In the genomic region with DNA sequence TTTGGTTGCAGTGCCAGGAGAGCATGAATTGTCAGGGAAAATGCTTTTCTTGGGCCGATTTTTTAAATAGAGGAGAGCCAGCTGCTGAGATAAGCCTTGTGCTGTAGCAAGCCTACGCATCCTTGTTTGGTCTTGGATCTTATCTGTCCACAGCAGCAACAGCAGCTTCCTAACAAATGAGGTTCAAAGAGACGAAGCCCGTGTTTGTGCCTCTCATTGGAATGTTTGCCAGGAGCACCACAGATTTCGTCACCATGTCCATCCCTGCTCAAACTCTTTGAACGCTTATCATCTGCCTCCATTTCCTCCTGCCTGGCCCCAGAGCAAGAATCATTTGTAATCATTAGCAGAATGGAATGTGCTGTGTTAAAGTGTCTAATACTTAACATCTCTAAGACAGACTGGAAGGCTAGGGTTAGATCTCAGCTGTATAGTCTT, we compare ENCODE assay signal across 10 mouse cellular contexts. TPM values are rescaled to one million over a fixed set of nuclear protein-coding genes. Genes with fewer than 3 reads are reported as not detected.
DNase-seq lines count a peak whose midpoint lies in the region; ATAC-seq lines count a peak whose summit lies in the region.
"Had no signal": no experiment of that assay in that cellular context is flagged by ENCODE, and none has a peak within 500 bp of the region (broad histone marks: within the 10 kb centered on the region; RNA-seq: fewer than 3 reads in every experiment).

No protein-coding gene starts in this region.

- 69% methylated on average over 6 of the region's 6 CpGs for WGBS in forebrain, embryonic 10.5 days
- 81% methylated on average over 6 of the region's 6 CpGs for WGBS in forebrain, embryonic 16.5 days
- 2% methylated on average over 6 of the region's 6 CpGs for WGBS in heart, embryonic 12.5 days
- 21% methylated on average over 6 of the region's 6 CpGs for whole genome bisulfite sequencing in kidney, embryonic 15.5 days
- WGBS in lung, embryonic 16.5 days = 2% methylated on average over 6 of the region's 6 CpGs
- 83% methylated on average over 6 of the region's 6 CpGs for WGBS in forebrain, embryonic 13.5 days

- no peaks in the 10 kb centered on the region for H3K9me3 ChIP-seq in forebrain, embryonic 10.5 days
- H3K9me3 ChIP-seq in forebrain, embryonic 16.5 days (ENCODE audit: control insufficient read depth, low read length) = no peaks in the 10 kb centered on the region; the same call in 1 of the 2 replicates
- H3K9me3 ChIP-seq in heart, embryonic 12.5 days (replicated peaks) = no peaks in the 10 kb centered on the region
- no peaks in the 10 kb centered on the region for H3K9me3 ChIP-seq in kidney, embryonic 15.5 days (replicated peaks)
- H3K9me3 ChIP-seq in lung, embryonic 16.5 days (ENCODE audit: control insufficient read depth, low read length) = no peaks in the 10 kb centered on the region
- no peaks in the 10 kb centered on the region for H3K9me3 ChIP-seq in forebrain, embryonic 13.5 days (replicated peaks)
- H3K9me3 ChIP-seq: embryonic facial prominence, embryonic 13.5 days had no signal

- H3K36me3 ChIP-seq in forebrain, embryonic 10.5 days (replicated peaks) = no peaks in the 10 kb centered on the region
- no peaks in the 10 kb centered on the region for H3K36me3 ChIP-seq in forebrain, embryonic 16.5 days (ENCODE audit: control insufficient read depth, insufficient read depth)
- no peaks in the 10 kb centered on the region for H3K36me3 ChIP-seq in heart, embryonic 12.5 days
- no peaks in the 10 kb centered on the region for H3K36me3 ChIP-seq in kidney, embryonic 15.5 days
- no peaks in the 10 kb centered on the region for H3K36me3 ChIP-seq in lung, embryonic 16.5 days (ENCODE audit: control insufficient read depth, insufficient read depth, low read length)
- H3K36me3 ChIP-seq in forebrain, embryonic 13.5 days (ENCODE audit: poor library complexity, severe bottlenecking) = no peaks in the 10 kb centered on the region
- H3K36me3 ChIP-seq: embryonic facial prominence, embryonic 13.5 days had no signal

- ATAC-seq in forebrain, embryonic 16.5 days = no peak
- ATAC-seq in heart, embryonic 12.5 days (ENCODE audit: insufficient number of reproducible peaks, low FRiP score) = peak; percentile 79
- ATAC-seq in kidney, embryonic 15.5 days (replicated peaks; ENCODE audit: low FRiP score) = peak; percentile 92
- peak; percentile 93 for ATAC-seq in lung, embryonic 16.5 days (ENCODE audit: low read depth)
- no peak for ATAC-seq in forebrain, embryonic 13.5 days
- ATAC-seq: hindbrain, postnatal 0 days had no signal

- no peak for DNase-seq in forebrain, embryonic 10.5 days (ENCODE audit: extremely low spot score, low spot score)
- DNase-seq in thymus, postnatal 25 days = no peak
- no peak for DNase-seq in cerebellum, adult 11 months

- no peak overlapping the region for H3K4me3 ChIP-seq in forebrain, embryonic 10.5 days
- no peak overlapping the region for H3K4me3 ChIP-seq in forebrain, embryonic 16.5 days (replicated peaks; ENCODE audit: low read length)
- H3K4me3 ChIP-seq in heart, embryonic 12.5 days = no peak overlapping the region
- H3K4me3 ChIP-seq in kidney, embryonic 15.5 days (replicated peaks) = no peak overlapping the region
- no peak overlapping the region for H3K4me3 ChIP-seq in lung, embryonic 16.5 days (ENCODE audit: low read length)
- H3K4me3 ChIP-seq in forebrain, embryonic 13.5 days = no peak overlapping the region
- H3K4me3 ChIP-seq: embryonic facial prominence, embryonic 13.5 days had no signal

- 0 out of 2 replicates have a peak overlapping the region, but pooled peaks have one; percentile 26 for H3K27ac ChIP-seq in forebrain, embryonic 10.5 days
- H3K27ac ChIP-seq in forebrain, embryonic 16.5 days (ENCODE audit: low read length) = no peak overlapping the region
- no peak overlapping the region for H3K27ac ChIP-seq in heart, embryonic 12.5 days (ENCODE audit: poor library complexity, severe bottlenecking)
- H3K27ac ChIP-seq in kidney, embryonic 15.5 days = peak overlapping the region; percentile 85
- peak overlapping the region; percentile 68 for H3K27ac ChIP-seq in lung, embryonic 16.5 days (ENCODE audit: low read length)
- H3K27ac ChIP-seq in forebrain, embryonic 13.5 days = no peak overlapping the region
- H3K27ac ChIP-seq: embryonic facial prominence, embryonic 13.5 days; hindbrain, postnatal 0 days had no signal

- no peaks in the 10 kb centered on the region for H3K27me3 ChIP-seq in forebrain, embryonic 10.5 days (ENCODE audit: poor library complexity, severe bottlenecking)
- peaks cover 2% of the 10 kb centered on the region; the same call in 1 of the 2 replicates for H3K27me3 ChIP-seq in forebrain, embryonic 16.5 days (replicated peaks; ENCODE audit: control insufficient read depth, insufficient read depth, low read length)
- H3K27me3 ChIP-seq in heart, embryonic 12.5 days (replicated peaks) = no peaks in the 10 kb centered on the region
- H3K27me3 ChIP-seq in kidney, embryonic 15.5 days = no peaks in the 10 kb centered on the region
- H3K27me3 ChIP-seq in lung, embryonic 16.5 days (ENCODE audit: control insufficient read depth, insufficient read depth, low read depth, low read length) = no peaks in the 10 kb centered on the region
- no peaks in the 10 kb centered on the region for H3K27me3 ChIP-seq in forebrain, embryonic 13.5 days
- H3K27me3 ChIP-seq: embryonic facial prominence, embryonic 13.5 days had no signal

- no peak overlapping the region for H3K9ac ChIP-seq in forebrain, embryonic 16.5 days (replicated peaks; ENCODE audit: low read depth, low read length)
- H3K9ac ChIP-seq in heart, embryonic 12.5 days = no peak overlapping the region
- no peak overlapping the region for H3K9ac ChIP-seq in kidney, embryonic 15.5 days
- H3K9ac ChIP-seq in lung, embryonic 16.5 days (ENCODE audit: low read length) = no peak overlapping the region
- no peak overlapping the region for H3K9ac ChIP-seq in forebrain, embryonic 13.5 days
- H3K9ac ChIP-seq: embryonic facial prominence, embryonic 13.5 days had no signal

- no peak overlapping the region for H3K4me2 ChIP-seq in forebrain, embryonic 16.5 days (ENCODE audit: low read length)
- H3K4me2 ChIP-seq in heart, embryonic 12.5 days = peak overlapping the region; percentile 30
- H3K4me2 ChIP-seq in kidney, embryonic 15.5 days = no peak overlapping the region
- H3K4me2 ChIP-seq in lung, embryonic 16.5 days (ENCODE audit: low read depth, low read length) = no peak overlapping the region; the same call in 1 of the 2 replicates
- H3K4me2 ChIP-seq in forebrain, embryonic 13.5 days = no peak overlapping the region
- H3K4me2 ChIP-seq: embryonic facial prominence, embryonic 13.5 days had no signal

- H3K4me1 ChIP-seq in forebrain, embryonic 10.5 days = peaks cover 16% of the 10 kb centered on the region
- H3K4me1 ChIP-seq in forebrain, embryonic 16.5 days (replicated peaks; ENCODE audit: control insufficient read depth, insufficient read depth, low read length) = no peaks in the 10 kb centered on the region
- H3K4me1 ChIP-seq in heart, embryonic 12.5 days (replicated peaks) = peaks cover 28% of the 10 kb centered on the region
- H3K4me1 ChIP-seq in kidney, embryonic 15.5 days = peaks cover 41% of the 10 kb centered on the region
- peaks cover 34% of the 10 kb centered on the region for H3K4me1 ChIP-seq in lung, embryonic 16.5 days (replicated peaks; ENCODE audit: control insufficient read depth, insufficient read depth, low read length)
- H3K4me1 ChIP-seq in forebrain, embryonic 13.5 days = no peaks in the 10 kb centered on the region; the same call in 1 of the 2 replicates

RNA-seq across cellular contexts. Expression of gene Ddah1, which starts 40.3 kb away (rescaled TPM):
- polyA plus RNA-seq in forebrain, embryonic 10.5 days (2016; fragmentation: Nextera tagmentation; extraction: Ambion mirVana) = 41.9 and 42.3 TPM in 2 replicates
- polyA plus RNA-seq in forebrain, embryonic 16.5 days (2015; fragmentation: Nextera tagmentation; extraction: Ambion mirVana) = 145 and 150 TPM in 2 replicates
- 35.2 and 36.7 TPM in 2 replicates for polyA plus RNA-seq in heart, embryonic 12.5 days (2016; fragmentation: Nextera tagmentation; extraction: Ambion mirVana)
- 71.2 and 76.1 TPM in 2 replicates for polyA plus RNA-seq in kidney, embryonic 15.5 days (2015; fragmentation: Nextera tagmentation; extraction: Ambion mirVana)
- polyA plus RNA-seq in lung, embryonic 16.5 days (2015; fragmentation: Nextera tagmentation; extraction: Ambion mirVana) = 22.0 and 22.4 TPM in 2 replicates
- 128 and 149 TPM in 2 replicates for polyA plus RNA-seq in forebrain, embryonic 13.5 days (2015; fragmentation: Nextera tagmentation; extraction: Ambion mirVana)

Comparison
In these comparisons a context has a peak if more than half of its experiments do, and no peak if none do; other contexts are left out.
1. H3K27ac ChIP-seq: peak in forebrain, embryonic 10.5 days (single experiment), kidney, embryonic 15.5 days (single experiment) and lung, embryonic 16.5 days (single experiment); none in forebrain, embryonic 16.5 days (single experiment), heart, embryonic 12.5 days (single experiment) and forebrain, embryonic 13.5 days (single experiment).
2. ATAC-seq: peak in heart, embryonic 12.5 days (single experiment), kidney, embryonic 15.5 days (single experiment) and lung, embryonic 16.5 days (single experiment); none in forebrain, embryonic 16.5 days (single experiment) and forebrain, embryonic 13.5 days (single experiment).